Mouse (Mus musculus) retina, postnatal 7 days (tissue): Measurements from ENCODE around the gene Cfap43.

Experiments used
- DNase-seq: peaks from one replicate; pipeline ENCODE4 v3.0.0-alpha.2; 2012; ENCODE audit warnings: low read depth, low spot score

The Cfap43 gene

DNA sequence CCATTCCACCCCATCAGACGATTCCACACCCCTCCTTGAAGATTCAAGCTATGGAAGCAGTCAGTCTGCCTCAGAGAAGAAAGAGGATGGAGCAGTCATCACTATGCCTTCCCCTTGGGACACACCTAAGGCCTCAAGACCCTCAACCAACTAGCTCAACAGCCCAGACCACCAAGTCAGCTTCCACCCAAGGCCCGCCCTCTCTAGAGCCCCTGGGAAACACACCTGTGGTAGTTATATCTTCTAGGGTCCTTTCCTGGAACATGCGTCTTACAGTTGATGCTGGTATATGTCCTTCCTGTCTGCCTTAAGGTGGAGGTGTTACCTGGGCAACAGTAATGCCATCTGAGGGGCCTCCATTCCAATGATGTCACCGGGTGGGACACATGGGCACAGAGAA, 4.9 kb downstream of the Cfap43 start:
- DNase-seq: no peak

DNA sequence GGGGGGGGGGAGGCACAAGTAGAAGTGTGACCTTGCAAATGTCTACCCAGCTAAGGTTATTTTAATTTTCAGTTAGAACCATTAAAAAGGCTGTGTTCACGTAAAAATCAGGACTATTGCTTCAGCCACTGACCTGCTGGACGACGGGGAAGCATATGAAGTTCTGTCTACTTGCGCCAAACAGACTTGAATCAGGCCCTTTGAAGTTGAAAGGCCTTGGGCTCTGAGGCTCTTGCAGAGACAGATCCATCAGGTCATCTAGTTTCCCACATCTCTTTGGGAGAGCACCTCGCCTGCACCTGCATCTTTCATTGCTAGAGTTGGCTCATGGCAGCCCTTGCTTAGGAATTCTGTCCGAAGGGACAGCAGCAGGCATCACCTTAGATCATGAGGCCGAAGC, 5.7 kb downstream of the Cfap43 start:
- DNase-seq: no peak

DNA sequence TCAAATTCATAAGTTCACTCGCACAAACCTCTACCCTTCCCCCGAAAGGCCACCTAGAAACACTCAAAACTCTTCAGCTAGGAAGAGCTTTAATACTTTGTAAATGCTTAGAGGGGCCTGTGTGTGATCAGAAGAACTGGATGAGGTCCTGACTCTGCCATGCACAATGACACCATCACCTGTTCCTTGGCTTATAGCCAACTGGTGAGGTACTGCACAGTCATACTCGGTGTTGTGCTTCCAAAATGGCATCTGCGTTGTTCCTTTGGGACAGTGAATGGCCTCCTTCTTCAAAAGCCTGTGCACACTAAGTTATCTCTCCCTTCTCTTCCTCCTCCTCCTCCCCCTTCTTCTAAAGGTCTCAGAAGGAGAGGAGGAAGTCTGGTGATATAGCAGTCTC, 8.3 kb downstream of the Cfap43 start:
- no peak for DNase-seq

DNA sequence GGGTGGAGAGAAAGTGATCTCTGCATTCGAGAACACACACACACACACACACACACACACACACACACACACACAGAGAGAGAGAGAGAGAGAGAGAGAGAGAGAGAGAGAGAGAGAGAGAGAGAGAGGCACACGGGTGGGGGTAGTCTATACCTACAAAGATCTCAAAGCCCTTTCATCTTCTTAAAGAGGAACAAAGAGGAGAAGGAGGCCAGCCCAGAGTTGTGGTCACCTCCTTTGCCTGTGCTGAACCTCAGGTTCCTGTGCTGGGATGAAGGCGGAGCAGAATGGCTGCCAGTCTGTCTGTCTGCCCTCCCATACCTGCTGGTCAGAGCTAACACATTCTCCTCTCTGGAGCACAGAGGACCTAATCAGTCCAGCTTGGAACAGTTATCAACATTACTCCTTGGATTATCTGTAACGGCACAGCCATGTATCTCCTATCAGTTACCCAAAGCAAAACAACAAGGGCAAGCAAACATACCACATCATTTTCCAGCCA, 8.9 kb downstream of the Cfap43 start:
- no peak for DNase-seq

DNA sequence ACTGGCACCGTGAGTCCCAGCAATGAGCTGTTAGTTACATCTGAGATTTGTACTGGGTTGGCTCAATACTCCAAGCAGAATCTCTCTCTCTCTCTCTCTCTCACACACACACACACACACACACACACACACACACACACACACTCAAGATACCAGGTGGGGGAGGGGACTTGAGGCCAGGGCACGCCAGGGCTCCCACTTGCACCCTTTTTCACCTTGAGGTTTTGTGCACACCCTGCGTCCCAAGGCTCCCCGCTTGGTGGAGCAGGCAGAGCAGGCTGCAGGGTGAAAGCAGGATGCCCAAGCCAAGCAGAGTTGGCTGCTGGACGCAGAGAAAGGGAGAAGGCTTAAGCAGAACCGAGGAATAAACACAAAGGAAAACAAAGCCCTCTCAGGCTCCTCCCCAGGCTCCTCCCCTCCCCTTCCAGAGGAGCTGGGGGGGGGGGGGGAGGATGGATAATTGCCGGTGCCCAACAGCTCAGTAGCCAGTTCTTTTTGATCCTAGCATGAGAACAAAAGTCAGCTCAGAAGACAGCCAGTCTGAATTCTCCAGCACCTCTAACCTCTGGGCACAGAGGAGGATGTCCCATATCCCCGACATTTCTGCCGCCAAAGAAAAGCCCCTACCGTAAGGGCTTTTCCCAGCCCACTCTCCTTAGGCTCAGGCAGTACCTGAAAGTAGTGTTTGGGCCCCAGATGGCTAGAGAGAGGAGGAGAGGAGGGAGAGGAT, 9.5 kb downstream of the Cfap43 start:
- peak; percentile 36 for DNase-seq

DNA sequence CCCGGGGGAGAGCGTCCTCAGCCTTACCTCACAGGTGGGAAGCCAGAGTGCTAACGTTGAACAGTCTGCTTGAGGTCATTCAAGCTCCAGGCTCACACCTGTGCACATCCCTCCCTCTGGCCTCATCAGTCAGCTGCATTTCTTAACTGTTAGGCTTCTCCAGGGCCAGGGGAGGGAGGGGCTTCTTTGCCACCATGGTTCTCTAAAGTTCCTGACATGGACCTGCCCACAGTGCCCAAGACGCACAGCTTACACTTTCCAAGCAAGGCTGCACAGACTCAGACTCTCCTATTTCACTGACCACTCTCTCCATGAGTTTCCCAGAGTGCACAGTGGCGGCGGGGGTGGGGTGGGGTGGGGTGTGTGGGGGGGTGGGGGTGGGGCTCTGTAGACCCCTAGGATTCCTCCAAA, 10.1 kb downstream of the Cfap43 start:
- no peak for DNase-seq

DNA sequence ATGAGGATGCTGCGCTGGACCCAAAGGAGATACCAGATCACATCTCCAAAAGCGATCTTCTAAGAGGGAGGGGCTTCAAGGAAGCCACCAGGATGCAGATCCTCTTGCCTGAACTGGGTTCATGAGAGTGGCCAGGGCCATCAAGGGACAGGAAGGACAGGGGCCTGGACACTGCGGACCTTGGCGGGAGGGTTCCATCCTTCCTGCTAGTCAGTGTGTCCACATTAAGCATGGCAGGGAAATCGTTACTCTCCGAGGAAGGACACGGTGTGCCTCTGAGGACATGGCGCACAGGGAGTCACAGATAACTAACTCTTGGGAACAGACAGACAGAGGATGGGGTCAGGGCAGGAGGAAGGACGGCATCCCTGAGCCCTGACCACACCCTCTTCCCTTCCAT, 11.5 kb downstream of the Cfap43 start:
- no peak for DNase-seq

DNA sequence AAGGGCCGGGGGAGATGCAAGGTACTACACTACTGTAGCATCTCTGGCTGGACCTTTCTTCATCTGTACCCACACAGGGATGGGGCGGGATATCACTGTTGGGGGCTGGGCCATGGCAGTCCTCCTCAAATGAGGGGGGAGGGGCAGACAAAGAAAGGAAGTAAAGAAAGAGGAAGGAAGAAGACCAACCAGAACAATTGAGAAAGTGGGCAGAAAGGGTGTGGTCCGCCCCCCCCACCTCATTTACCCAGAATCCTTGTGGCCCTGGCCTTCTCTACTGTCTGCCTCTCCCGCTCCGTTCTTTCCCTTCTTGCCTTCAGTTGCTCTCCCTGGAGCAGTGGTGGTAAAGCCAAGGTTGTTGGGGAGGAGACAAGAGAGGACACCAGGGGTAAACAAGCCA, 13.5 kb downstream of the Cfap43 start:
- no peak for DNase-seq

DNA sequence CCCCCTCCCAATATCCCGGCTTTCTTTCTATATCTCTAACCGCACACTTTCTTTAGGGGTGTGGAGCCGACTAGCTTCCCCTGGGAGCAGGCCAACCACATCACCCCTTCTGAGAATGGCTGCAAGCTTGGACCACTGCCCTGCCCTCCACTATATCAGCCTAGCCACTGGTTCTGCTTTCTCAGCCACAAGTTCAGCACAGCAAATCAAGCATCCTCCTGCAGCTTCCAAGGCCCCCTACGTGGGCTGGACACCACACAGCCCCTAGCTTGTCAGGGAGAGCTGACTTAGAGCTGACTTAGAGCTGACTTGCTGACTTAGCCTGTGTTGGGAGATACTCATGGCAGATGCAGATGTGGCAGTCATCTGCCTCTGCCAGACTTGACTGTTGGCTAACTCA, 14.0 kb downstream of the Cfap43 start:
- no peak for DNase-seq

DNA sequence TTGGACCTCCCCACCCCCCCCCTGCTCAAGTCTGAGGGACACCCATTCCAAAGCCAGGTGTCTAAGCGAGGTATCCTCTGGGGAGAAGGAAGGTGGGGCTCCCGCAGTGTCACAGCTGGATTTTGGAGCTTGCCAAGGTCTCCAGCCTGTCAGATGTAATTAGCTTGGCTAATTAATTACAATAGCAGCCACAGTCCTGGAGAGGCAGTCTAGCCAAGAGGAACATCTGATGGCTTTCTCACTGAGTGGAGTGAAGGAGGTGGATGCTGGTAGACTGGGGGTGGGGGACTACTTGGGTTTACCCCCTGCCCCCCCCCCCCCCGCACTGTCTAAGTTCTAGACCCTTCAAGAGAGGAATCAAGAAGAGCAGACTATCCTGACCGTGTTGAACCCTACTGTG, 15.4 kb downstream of the Cfap43 start:
- no peak for DNase-seq

DNA sequence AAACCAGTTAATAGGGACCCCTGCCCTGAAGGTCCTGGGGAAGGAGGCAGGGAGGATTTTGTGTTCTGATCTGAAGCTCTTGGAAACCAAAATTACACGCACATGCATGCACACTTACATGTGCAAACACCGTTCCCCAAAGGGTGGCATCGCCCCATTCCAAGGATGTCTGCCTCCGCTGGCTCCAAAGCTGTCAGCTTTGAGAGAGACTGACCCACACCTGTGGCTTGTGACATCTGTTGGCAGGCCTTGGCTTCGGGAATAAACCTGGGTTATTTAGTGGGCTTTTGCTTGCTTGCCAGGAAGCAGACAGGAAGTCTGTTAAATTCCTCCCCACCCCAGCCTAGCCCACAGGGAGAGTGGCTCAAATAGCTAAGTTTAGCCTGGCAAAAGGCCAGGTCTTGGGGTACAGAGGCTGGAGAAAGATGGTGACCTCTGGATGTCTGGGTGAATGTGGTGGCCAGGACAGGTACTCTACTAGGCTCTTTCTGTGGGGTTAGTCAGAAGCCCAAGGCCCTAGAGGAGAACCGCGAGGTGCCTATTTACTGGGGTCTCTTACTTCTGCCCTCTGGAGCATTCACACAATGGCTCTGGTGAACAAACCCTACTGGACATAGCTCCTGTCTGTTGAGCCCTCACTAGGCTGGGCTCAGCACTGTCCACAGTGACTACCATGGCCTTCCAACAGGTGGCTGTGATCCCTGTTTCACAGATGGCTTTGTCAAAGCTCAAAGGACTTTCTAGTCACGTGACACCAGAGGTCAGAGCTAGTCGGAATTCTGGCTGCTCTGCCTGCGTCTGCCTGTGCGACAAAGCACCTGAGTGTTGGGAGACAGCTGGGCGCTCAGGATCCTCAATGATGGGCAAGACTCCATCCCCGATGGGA, 16.5 kb downstream of the Cfap43 start:
- DNase-seq: no peak

DNA sequence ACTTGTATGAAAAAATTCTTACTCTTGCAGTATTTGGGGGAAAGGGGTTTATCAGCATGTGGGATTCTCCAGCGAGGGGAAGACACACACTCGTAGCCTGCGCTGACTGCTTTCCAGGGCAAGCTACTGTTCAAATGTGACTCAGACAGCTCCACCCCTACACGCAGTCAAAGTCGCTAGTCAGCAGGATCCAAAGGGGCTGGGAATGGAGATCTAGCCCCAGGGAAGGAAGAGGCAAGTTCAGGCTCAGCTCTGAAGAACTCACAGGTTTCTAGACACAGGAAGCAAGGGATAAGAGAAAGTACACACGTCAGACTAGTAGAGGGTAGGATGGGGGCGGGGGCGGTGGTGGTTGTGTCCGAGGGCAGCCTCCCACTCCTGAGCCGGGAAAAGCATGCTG, 18.5 kb downstream of the Cfap43 start:
- no peak for DNase-seq

DNA sequence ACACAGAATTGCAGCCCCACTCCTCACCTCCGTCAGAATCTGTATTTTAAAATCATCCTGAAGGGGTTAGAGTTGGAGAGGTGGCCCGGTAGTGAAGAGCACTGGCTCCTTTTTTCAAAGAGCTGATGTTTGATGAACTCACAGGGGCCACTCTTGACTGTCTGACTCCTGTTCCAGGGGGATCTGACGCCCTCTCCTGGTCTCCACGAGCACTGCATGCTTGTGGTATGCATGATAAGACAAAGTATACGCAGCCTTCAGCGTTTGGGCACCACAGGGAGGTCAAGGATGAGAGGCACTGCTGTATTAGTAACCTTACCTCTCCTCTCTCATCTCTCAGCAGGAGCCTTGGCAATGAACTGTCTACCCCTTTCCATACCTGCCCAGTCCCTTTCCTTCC, 19.1 kb downstream of the Cfap43 start:
- no peak for DNase-seq

DNA sequence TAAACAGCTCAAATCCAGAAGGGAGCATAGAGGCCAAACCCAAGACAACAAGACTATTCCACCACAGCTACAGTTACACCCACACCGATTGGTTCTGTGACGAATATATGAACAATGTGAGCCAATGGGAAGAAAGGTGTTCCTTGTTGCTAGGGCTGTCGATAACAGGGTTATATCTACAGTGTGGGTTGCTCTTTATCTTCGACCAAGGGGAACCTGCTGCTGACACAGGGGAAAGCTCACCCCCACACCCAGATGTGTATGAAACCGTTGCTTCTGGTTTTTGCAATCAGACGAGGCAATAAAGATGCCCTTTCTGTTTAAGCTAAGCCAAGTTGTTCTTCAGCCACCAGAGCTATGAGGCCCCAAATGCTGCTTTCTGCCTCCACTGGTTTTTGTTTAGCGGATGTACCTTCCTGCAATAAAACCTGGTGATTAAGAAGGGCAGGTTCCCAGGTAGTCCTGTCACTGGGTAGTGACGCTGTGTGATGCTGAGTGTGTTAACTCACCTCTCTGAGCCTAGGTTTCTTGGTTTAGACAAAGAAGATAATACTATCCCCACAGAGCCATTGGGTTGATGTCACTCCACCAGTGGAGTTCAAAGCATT, 20.5 kb downstream of the Cfap43 start:
- DNase-seq: no peak

DNA sequence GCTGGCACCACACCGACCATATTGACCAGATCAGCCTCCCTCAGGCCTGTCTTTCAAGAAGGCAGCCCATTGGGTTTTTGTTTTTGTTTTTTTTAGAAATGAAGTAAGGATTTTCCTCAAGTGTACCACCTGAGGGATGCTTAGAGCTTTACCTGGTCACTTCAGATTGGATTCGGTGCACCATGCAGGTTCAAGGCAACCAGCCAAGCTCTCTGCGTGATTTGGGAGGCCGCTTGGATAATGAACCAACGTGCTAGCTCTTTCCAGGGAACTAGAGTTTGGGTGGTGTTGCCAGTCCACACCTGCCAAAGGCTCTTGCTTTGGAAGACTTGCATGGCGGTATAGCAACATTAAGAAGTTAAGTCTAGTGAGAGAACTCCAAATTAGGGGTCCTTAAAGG, 26.0 kb downstream of the Cfap43 start:
- DNase-seq: no peak

DNA sequence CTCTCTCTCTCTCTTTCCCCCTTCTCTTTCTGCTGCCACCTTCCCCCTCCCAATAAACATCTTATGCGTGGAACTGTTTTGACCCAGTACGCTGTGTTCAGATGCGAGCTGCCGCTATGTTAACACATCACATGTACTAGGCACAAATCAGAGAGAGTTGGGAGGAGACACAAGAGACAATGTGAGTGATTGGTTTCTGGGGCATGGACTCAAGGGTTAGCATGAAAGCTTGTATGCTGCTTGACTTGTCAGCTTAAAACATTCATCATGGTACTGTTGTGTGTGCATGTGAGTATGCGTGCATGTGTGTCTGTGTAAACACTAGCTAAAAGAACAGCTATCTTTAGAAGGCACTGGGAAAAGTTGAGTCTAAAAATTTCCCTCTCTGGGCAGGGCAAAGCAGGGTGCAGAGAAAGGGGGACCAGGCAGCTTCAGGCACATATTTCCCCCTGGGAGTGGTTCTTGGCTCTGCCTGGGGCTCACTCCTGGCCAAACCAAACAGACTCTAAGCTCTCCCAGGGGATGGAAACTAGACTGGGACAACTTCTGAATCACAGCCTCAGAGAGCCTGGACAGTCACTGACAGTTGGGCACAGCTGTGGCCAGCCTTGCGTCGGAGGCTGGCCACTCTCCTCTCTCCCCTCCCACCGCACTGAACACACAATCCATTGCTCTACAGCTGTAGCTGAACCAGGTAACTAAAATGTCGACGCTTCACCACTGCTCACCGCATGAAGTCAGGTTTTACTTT, 27.4 kb downstream of the Cfap43 start:
- DNase-seq: no peak

DNA sequence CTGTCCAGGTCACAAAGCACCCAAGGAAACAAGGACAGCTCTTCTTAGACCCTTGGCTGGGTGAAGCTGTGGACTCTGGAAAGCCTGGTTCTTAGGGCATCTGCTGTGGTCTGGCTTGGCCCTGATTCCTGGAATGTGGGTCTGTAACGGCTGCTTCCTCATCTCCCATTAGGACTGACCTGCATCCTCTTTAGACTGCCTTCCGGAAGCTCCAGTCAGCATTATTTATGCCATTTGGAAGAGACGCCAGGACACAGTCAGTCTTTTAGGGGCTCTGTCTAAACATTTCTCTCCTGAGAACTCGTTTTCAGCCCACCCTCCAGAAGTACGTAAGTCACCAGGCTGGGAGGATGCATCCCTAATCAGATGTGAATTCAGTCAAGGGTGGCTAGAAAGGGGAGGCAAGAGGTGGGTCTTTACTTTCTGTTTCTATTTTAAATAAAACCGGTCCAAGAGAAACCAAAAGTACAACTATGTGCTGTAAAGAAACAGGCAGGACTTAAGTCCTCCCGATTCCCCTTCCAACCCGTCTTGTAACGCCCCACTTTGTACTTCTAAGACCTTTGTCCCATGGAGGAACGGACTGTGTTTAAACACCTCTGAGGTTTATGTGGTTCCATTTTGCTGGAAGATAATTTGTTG, 28.5 kb downstream of the Cfap43 start:
- no peak for DNase-seq

DNA sequence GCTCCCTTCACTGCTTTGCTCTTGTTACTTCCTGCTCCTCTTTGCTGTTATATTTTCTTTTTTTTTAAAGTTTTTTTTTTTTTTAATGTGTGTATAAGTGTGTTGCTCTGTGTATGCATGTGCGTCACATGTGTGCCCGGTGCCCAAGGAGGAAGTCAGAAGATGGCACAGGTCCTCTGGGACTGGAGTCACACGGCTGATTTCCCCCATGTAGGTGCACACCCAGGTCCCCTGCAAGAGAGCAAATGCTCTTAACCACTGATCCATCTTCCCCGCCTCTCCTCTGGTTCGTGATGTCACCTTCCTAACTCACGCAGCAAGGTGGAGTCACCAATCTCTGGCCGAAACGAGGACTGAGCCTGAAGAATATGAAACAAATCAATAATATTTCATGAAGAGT, 31.1 kb downstream of the Cfap43 start:
- no peak for DNase-seq

DNA sequence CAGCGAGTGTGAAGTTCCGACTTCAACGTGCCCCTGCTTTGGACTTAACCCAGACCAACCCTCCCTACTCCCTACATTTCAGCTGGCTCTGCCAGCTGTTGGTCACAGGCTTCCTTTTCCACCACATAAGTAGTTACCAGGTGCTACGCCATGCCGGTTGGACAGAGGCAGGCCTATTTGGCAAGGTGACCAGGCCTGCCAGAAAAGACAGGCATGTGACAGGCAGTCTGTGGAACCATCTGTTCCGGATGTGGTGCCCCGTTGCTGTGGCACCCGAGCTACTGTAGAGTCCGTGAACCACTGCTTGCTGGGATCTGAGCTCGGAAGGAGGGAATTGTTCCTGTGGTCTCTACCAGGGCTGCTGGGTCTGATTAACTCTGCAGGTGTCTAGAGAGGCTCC, 31.7 kb downstream of the Cfap43 start:
- DNase-seq: no peak

DNA sequence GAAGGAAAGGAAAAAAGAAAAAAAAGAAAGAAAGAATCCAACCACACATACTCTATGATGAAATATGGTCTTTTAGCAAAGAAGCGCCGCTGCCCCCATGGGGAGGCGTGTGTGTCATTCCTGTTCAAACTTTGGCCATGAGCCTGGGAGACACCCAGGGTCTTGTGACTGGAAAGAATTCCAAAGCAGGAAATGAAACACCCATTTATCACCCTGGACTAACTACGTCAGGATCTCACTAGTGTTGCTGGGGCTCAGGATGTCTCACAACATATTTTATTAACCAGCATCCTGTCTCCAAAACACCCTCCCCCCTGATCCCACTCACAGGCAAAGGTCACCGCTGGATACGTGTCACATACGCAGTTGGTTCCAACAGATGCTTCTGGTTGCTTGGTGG, 32.5 kb downstream of the Cfap43 start:
- no peak for DNase-seq

DNA sequence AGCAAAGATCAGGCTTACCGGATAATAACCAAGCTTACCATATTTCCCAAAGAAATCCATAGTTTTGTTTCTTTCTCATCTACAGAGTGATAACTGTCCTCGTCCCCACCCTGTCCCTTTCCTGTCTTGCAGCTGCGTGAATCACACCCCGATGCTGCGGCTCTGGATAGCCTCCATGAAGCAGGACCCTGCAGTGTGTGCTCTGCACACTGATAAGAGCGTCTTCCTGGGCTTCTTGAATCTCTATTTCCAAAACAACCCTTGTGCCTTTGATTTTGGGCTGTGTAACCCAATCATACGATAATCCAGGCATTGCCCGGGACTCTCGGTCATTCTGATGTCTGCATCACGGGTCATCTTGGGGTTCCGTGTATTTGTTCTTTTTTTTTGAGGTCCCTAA, 33.2 kb downstream of the Cfap43 start:
- no peak for DNase-seq
